Mouse (Mus musculus) neural tube, embryonic 12.5 days (tissue): Measurements from ENCODE around the gene Lipe. TPM values are rescaled to one million over a fixed set of nuclear protein-coding genes. Genes with fewer than 3 reads are reported as not detected.

Experiments used
- ATAC-seq: fragments of 200-750 bp; cut with Nextera tagmentation; 2 replicates; pipeline ENCODE4 v1.8.0; 2017; ENCODE audit warnings: low read depth, mild to moderate bottlenecking, moderate TSS enrichment, moderate library complexity; ENCODE audit not compliant: low FRiP score
- H3K27ac ChIP-seq: fragments of 300-500 bp; sonication (generic); 2 replicates; pipeline ENCODE4 v1.5.1; 2016
- H3K27me3 ChIP-seq: fragments of 300-500 bp; sonication (generic); replicated peaks from 2 replicates; pipeline ENCODE4 v1.6.1; 2016; ENCODE audit warnings: mild to moderate bottlenecking
- H3K36me3 ChIP-seq: fragments of 300-500 bp; sonication (generic); 2 replicates; pipeline ENCODE4 v1.6.1; 2016; ENCODE audit warnings: mild to moderate bottlenecking
- H3K4me1 ChIP-seq: fragments of 300-500 bp; sonication (generic); 2 replicates; pipeline ENCODE4 v1.6.1; 2016
- H3K4me2 ChIP-seq: fragments of 300-500 bp; sonication (generic); replicated peaks from 2 replicates; pipeline ENCODE4 v1.6.1; 2016; ENCODE audit warnings: mild to moderate bottlenecking
- H3K4me3 ChIP-seq: fragments of 300-500 bp; sonication (generic); 2 replicates; pipeline ENCODE4 v1.5.1; 2016
- H3K9ac ChIP-seq: fragments of 300-500 bp; sonication (generic); 2 replicates; pipeline ENCODE4 v1.6.1; 2016; ENCODE audit warnings: mild to moderate bottlenecking
- H3K9me3 ChIP-seq: fragments of 300-500 bp; sonication (generic); 2 replicates; pipeline ENCODE4 v1.6.1; 2016; ENCODE audit warnings: mild to moderate bottlenecking
- WGBS: fragments of 180-500 bp; shearing (Covaris S2); methylation state at CpG from one replicate; pipeline ENCODE4 v1.1.7; 2016; 5-methylcytosine and 5-hydroxymethylcytosine counted together
- polyA plus RNA-seq: library from polyadenylated mRNA; unstranded; fragments of >200 nt; fragmentation: Nextera tagmentation; extraction: Ambion mirVana; gene quantifications from 2 replicates; pipeline ENCODE4 v1.2.1, GENCODE M21; 2016

Gene Lipe
- polyA plus RNA-seq, 1 experiment from 2014 or later: 11.6 TPM

- H3K36me3 ChIP-seq: peaks cover 65% of the 10 kb centered on the region
- no peak overlapping the region for H3K4me2 ChIP-seq
- H3K27me3 ChIP-seq: no peaks in the 10 kb centered on the region
- H3K4me1 ChIP-seq: peaks cover 9% of the 10 kb centered on the region
- no peak for ATAC-seq
- no peak overlapping the region for H3K27ac ChIP-seq
- H3K4me3 ChIP-seq: no peak overlapping the region
- H3K9ac ChIP-seq: no peak overlapping the region
- no peaks in the 10 kb centered on the region for H3K9me3 ChIP-seq
Measured at GRCm38 (mm10) chr7:25382541-25382940, 16.0 kb downstream of the Lipe start.

GRCm38 (mm10) chr7:25381284-25381680 lies 17.2 kb downstream of the Lipe start:
- Histone ChIP-seq H3K4me2 (no peak overlapping the region), H3K9ac (no peak overlapping the region), H3K36me3 (peaks cover 54% of the 10 kb centered on the region), H3K9me3 (no peaks in the 10 kb centered on the region), H3K4me3 (no peak overlapping the region), H3K27ac (no peak overlapping the region), H3K27me3 (no peaks in the 10 kb centered on the region), H3K4me1 (peaks cover 9% of the 10 kb centered on the region)
- 54% methylated on average over 3 of the region's 3 CpGs for WGBS
- ATAC-seq: no peak

GRCm38 (mm10) chr7:25380392-25381283 lies 17.9 kb downstream of the Lipe start:
- Histone ChIP-seq H3K4me1 (peaks cover 9% of the 10 kb centered on the region), H3K4me3 (no peak overlapping the region), H3K9me3 (no peaks in the 10 kb centered on the region), H3K27me3 (no peaks in the 10 kb centered on the region), H3K4me2 (peak overlapping the region; percentile 65), H3K27ac (no peak overlapping the region), H3K9ac (0 out of 2 replicates have a peak overlapping the region, but pooled peaks have one; percentile 14), H3K36me3 (peaks cover 48% of the 10 kb centered on the region)
- 64% methylated on average over 18 of the region's 18 CpGs for WGBS
- no peak for ATAC-seq

DNA sequence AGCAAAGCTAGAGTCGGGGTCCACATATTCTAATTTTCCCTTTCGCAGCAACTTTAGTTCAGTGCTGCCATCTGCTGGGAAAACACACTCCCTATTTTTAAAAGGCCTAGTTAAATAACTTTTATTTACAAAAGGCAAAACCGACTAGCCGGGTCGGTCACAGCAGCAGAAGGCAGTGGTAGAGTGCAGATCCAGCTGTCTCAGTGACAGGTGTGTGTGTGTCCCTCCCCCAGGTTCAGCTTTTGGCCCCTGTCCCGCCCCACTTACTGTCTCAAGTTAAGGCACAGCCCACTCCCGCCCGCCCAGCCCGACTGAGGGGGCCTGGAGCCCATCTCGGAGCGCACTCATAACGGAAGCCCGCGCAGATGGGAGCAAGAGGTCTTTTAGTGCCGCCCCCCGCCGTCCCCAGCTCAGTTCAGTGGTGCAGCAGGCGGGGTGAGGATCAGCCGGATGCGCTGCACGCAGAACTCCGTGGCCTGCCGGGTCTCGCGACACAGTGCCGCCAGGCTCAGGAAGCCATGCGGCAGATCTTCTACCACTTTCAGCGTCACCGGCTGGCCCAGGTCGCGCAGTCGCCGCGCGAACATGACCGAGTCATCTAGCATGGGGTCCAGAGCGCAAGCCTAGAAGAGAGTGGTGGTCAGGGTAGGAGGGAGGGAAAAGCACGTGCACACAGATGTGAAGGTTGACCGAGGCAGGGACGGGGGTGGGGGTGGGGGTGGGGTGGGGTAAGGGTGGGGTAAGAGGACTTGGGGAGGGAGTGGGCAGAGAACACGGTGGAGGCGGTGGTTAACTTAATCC lies 18.8 kb downstream of the Lipe start:
- H3K4me1 ChIP-seq: peaks cover 9% of the 10 kb centered on the region
- H3K4me3 ChIP-seq: peak overlapping the region; percentile 29
- WGBS: 2% methylated on average over 41 of the region's 42 CpGs
- no peak overlapping the region for H3K27ac ChIP-seq
- H3K9me3 ChIP-seq: no peaks in the 10 kb centered on the region
- peak overlapping the region; percentile 14; the same call in 1 of the 2 replicates for H3K9ac ChIP-seq
- H3K36me3 ChIP-seq: peaks cover 40% of the 10 kb centered on the region
- no peaks in the 10 kb centered on the region for H3K27me3 ChIP-seq
- peak; percentile 34 for ATAC-seq
- H3K4me2 ChIP-seq: peak overlapping the region; percentile 65

GRCm38 (mm10) chr7:25378181-25379100 lies 20.1 kb downstream of the Lipe start:
- H3K4me1 ChIP-seq: peaks cover 9% of the 10 kb centered on the region
- ATAC-seq: no peak
- H3K27me3 ChIP-seq: no peaks in the 10 kb centered on the region
- peaks cover 27% of the 10 kb centered on the region for H3K36me3 ChIP-seq
- no peak overlapping the region for H3K9ac ChIP-seq
- no peak overlapping the region for H3K4me2 ChIP-seq
- H3K27ac ChIP-seq: no peak overlapping the region
- 89% methylated on average over 13 of the region's 13 CpGs for WGBS
- H3K9me3 ChIP-seq: no peaks in the 10 kb centered on the region
- H3K4me3 ChIP-seq: no peak overlapping the region

GRCm38 (mm10) chr7:25377100-25377700 lies 21.3 kb downstream of the Lipe start:
- H3K9ac ChIP-seq: 0 out of 2 replicates have a peak overlapping the region, but pooled peaks have one; percentile 14
- 48% methylated on average over 8 of the region's 8 CpGs for WGBS
- no peak for ATAC-seq

DNA sequence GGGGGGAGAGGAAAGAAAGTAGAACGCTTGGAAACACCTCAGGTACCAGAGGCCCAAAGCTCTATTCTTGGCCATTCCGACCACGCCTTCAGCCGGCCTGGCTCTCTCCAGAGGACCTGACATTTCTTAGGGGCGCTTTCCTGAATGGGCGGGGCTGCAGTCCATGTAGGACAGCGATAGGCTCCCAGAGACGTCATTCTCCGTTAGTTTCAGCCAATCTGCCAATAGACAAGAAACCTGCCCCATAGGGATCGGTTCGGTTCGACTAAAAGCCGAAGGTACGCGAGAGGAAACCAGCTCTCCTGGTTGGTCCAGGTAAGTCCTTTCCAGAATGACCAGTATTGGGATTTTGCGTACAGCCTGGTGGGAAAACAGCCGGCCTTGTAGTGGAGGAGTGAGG lies 22.0 kb downstream of the Lipe start:
- Histone ChIP-seq H3K27ac (no peak overlapping the region), H3K4me3 (peak overlapping the region; percentile 26; the same call in 1 of the 2 replicates), H3K4me1 (peaks cover 9% of the 10 kb centered on the region), H3K4me2 (peak overlapping the region; percentile 50), H3K36me3 (peaks cover 13% of the 10 kb centered on the region), H3K27me3 (no peaks in the 10 kb centered on the region), H3K9me3 (no peaks in the 10 kb centered on the region), H3K9ac (0 out of 2 replicates have a peak overlapping the region, but pooled peaks have one; percentile 13)
- ATAC-seq: peak; percentile 56
- 6% methylated on average over 17 of the region's 17 CpGs for WGBS

More at GRCm38 (mm10) chr7:25377100-25377700, 21.3 kb downstream of the Lipe start:
- Histone ChIP-seq H3K27me3 (no peaks in the 10 kb centered on the region), H3K36me3 (peaks cover 18% of the 10 kb centered on the region), H3K4me3 (0 out of 2 replicates have a peak overlapping the region, but pooled peaks have one; percentile 26), H3K4me1 (peaks cover 9% of the 10 kb centered on the region), H3K27ac (no peak overlapping the region), H3K4me2 (peak overlapping the region; percentile 50), H3K9me3 (no peaks in the 10 kb centered on the region)

GRCm38 (mm10) chr7:25372441-25372840 lies 26.1 kb downstream of the Lipe start:
- H3K4me2 ChIP-seq: no peak overlapping the region
- 87% methylated on average over 5 of the region's 5 CpGs for WGBS
- no peaks in the 10 kb centered on the region for H3K9me3 ChIP-seq
- no peak overlapping the region for H3K27ac ChIP-seq
- no peak for ATAC-seq
- no peak overlapping the region for H3K4me3 ChIP-seq
- no peaks in the 10 kb centered on the region for H3K4me1 ChIP-seq
- no peak overlapping the region for H3K9ac ChIP-seq
- H3K36me3 ChIP-seq: no peaks in the 10 kb centered on the region
- peaks cover 22% of the 10 kb centered on the region for H3K27me3 ChIP-seq

DNA sequence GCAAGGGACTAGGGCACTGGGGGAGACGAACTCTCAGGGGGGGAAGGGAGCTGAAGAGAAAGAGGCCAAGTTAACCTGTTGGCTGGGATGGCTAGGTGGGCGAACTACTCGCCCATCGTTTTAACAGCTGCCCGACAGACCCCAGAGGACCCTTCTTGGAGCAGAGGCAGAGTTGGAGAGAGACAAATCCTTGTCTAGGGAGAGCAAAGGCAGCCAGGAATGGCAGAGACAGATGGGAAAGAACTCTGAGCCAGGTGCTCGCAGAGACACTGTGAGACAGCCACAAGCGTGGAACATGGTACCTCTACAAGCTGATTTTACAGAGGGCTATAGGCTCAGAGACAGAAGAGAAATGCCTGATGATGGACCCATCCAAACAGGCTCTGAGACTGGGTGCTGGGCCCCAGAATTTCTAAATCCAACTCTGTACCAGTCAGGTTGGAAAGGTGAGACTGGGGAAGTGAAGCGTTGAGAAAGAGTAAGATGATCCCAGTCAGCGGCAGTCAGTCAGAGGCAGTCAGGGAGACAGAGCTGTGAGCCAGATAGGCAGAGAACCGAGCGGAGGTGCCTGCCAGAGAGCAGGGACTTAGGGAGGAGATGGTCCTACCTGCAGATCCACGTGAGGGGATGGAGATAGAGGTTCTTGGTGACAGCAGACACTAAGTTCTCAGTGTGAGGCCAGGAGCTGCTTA lies 29.3 kb downstream of the Lipe start, which contains the start of gene Cnfn:
Gene Cnfn (minus strand): TSS at position 667 of the 692 bp plus-strand sequence.
- no peak for ATAC-seq
- H3K9me3 ChIP-seq: no peaks in the 10 kb centered on the region
- no peak within 1 kb of the TSS for H3K9ac ChIP-seq
- H3K4me2 ChIP-seq: no peak within 1 kb of the TSS
- H3K4me1 ChIP-seq: peaks cover 18% of the 10 kb centered on the region
- peaks cover 5% of the 10 kb centered on the region for H3K36me3 ChIP-seq
- peaks cover 35% of the 10 kb centered on the region for H3K27me3 ChIP-seq
- H3K27ac ChIP-seq: no peak within 1 kb of the TSS
- 55% methylated on average over 12 of the region's 12 CpGs for WGBS
- H3K4me3 ChIP-seq: no peak within 1 kb of the TSS

DNA sequence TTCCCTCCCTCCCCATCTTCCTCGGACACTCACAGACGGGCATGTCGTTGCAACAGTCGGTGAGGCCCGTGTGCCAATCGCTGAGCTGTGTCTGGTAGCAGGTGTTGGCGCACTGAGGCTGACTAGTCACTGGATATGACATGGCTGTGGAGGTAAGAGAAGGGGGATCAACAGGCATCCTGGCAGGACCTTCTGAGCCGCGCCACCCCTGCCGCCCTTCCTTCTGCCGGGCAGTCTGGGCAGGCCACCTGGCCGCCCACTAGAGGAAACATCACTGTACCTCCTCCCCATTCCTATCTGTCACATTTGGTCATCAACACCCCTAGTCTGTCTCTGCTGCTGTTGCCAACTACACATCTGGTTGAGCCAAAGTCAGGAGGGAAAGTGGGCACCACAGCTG lies 30.2 kb downstream of the Lipe start:
- ATAC-seq: no peak
- no peak overlapping the region for H3K4me3 ChIP-seq
- peaks cover 18% of the 10 kb centered on the region for H3K4me1 ChIP-seq
- peaks cover 14% of the 10 kb centered on the region for H3K36me3 ChIP-seq
- H3K9me3 ChIP-seq: no peaks in the 10 kb centered on the region
- H3K27ac ChIP-seq: no peak overlapping the region
- H3K9ac ChIP-seq: no peak overlapping the region
- peaks cover 35% of the 10 kb centered on the region for H3K27me3 ChIP-seq
- H3K4me2 ChIP-seq: no peak overlapping the region
- 29% methylated on average over 12 of the region's 12 CpGs for WGBS
